Mouse (Mus musculus) stomach, postnatal 0 days (tissue): Measurements from ENCODE around the gene Ralb. TPM values are rescaled to one million over a fixed set of nuclear protein-coding genes. Genes with fewer than 3 reads are reported as not detected.
A peak's percentile ranks its signal among the peaks of the same experiment; 100 is the strongest.

Experiments used
- ATAC-seq: fragments of 200-750 bp; cut with Nextera tagmentation; 2 replicates; pipeline ENCODE4 v1.8.0; 2017; ENCODE audit not compliant: low FRiP score, low TSS enrichment
- DNase-seq: peaks from one replicate; pipeline ENCODE4 v3.0.0-alpha.2; 2016; ENCODE audit warnings: low spot score
- H3K27ac ChIP-seq: fragments of 300-500 bp; sonication (generic); replicated peaks from 2 replicates; pipeline ENCODE4 v1.5.1; 2014; ENCODE audit warnings: mild to moderate bottlenecking, control low read depth
- H3K27me3 ChIP-seq: fragments of 300-500 bp; sonication (generic); 2 replicates; pipeline ENCODE4 v1.6.1; 2014; ENCODE audit warnings: low read length; ENCODE audit not compliant: control insufficient read depth, insufficient read depth
- H3K36me3 ChIP-seq: fragments of 300-500 bp; sonication (generic); 2 replicates; pipeline ENCODE4 v1.6.1; 2014; ENCODE audit warnings: low read length, mixed read lengths; ENCODE audit not compliant: control insufficient read depth, insufficient read depth
- H3K4me1 ChIP-seq: fragments of 300-500 bp; sonication (generic); replicated peaks from 2 replicates; pipeline ENCODE4 v1.6.1; 2014; ENCODE audit warnings: antibody characterized with exemption; ENCODE audit not compliant: control insufficient read depth, insufficient read depth
- H3K4me2 ChIP-seq: fragments of 300-500 bp; sonication (generic); replicated peaks from 2 replicates; pipeline ENCODE4 v1.6.1; 2014; ENCODE audit warnings: low read depth, mild to moderate bottlenecking, control low read depth, moderate library complexity
- H3K4me3 ChIP-seq: fragments of 300-500 bp; sonication (generic); 2 replicates; pipeline ENCODE4 v1.5.1; 2014; ENCODE audit warnings: low read depth, low read length, control low read depth
- H3K9ac ChIP-seq: fragments of 300-500 bp; sonication (generic); 2 replicates; pipeline ENCODE4 v1.6.1; 2014; ENCODE audit warnings: mild to moderate bottlenecking, low read length, control low read depth, mixed read lengths
- H3K9me3 ChIP-seq: fragments of 300-500 bp; sonication (generic); 2 replicates; pipeline ENCODE4 v1.6.1; 2016; ENCODE audit warnings: low read length; ENCODE audit not compliant: control insufficient read depth
- CTCF ChIP-seq: IDR thresholded peaks from 2 replicates; pipeline ENCODE4 v1.5.1; 2016; ENCODE audit warnings: antibody characterized with exemption, low read depth, mild to moderate bottlenecking, moderate library complexity
- EP300 ChIP-seq: optimal IDR thresholded peaks from 2 replicates; pipeline ENCODE3; 2016; ENCODE audit warnings: antibody characterized with exemption
- WGBS: fragments of 180-500 bp; shearing (Covaris S2); extraction: QIAGEN DNeasy Blood & Tissue Kit; methylation state at CpG from one replicate; pipeline ENCODE4 v1.1.7; 2014; 5-methylcytosine and 5-hydroxymethylcytosine counted together
- polyA plus RNA-seq: library from polyadenylated mRNA; unstranded; fragments of >200 nt; fragmentation: Nextera tagmentation; extraction: Ambion mirVana; gene quantifications from 2 replicates; pipeline ENCODE4 v1.2.1, GENCODE M21; 2015

Ralb gene
- polyA plus RNA-seq, 1 experiment from 2014 or later = 102 TPM

DNA sequence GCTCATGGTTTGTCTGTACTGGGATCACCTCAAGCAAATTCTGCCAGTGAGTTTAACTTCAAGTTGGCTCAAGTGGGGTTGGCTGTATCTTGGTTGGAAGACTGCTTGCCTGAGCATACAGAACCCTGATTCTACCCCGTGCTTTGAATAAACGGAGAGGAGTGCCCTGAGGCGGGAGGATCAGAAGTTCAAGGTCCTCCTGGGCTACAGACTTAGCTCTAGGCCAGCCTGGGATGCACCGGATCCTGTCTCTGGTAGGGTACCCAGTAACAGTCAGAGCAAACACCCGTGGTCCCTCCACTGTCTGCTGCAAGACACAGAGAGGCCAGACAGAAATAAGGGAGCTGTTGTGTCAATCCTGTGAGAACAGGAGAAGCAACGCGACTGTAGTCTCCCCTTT is 17.1 kb upstream of the Ralb start:
- DNase-seq = no peak
- H3K27ac ChIP-seq = no peak overlapping the region
- H3K4me1 ChIP-seq = peaks cover 9% of the 10 kb centered on the region
- no peak for TF ChIP-seq EP300
- TF ChIP-seq CTCF = no peak
- no peaks in the 10 kb centered on the region for H3K36me3 ChIP-seq
- no peaks in the 10 kb centered on the region for H3K27me3 ChIP-seq
- H3K9ac ChIP-seq = no peak overlapping the region
- no peak overlapping the region for H3K4me3 ChIP-seq
- no peak overlapping the region for H3K4me2 ChIP-seq
- ATAC-seq = no peak
- WGBS = 73% methylated on average over 7 of the region's 7 CpGs
- H3K9me3 ChIP-seq = no peaks in the 10 kb centered on the region

DNA sequence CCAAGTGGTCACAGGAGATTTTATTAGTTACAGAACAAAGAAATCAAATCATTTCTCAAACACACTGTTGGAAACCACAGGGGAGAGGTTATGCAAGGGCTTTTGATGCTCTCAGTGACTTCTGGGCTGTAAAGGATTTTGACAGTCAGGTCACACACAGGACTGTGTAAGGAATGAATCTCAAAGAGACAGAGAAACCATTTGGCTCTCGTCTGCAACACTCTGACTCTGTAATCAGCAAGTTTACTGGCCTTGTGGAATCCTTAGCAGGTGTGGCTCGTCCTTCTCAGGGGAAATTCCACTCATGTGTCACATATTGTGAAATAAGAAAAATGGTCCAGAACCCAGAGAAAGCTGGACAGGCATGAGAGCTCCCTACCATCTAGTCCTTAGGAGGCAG is 16.4 kb upstream of the Ralb start:
- TF ChIP-seq CTCF = no peak
- no peaks in the 10 kb centered on the region for H3K9me3 ChIP-seq
- no peak overlapping the region for H3K4me3 ChIP-seq
- H3K4me1 ChIP-seq = peaks cover 4% of the 10 kb centered on the region; the same call in 1 of the 2 replicates
- H3K27me3 ChIP-seq = no peaks in the 10 kb centered on the region
- no peak for ATAC-seq
- H3K36me3 ChIP-seq = no peaks in the 10 kb centered on the region
- no peak overlapping the region for H3K9ac ChIP-seq
- WGBS = 33% methylated on average over 2 of the region's 2 CpGs
- H3K27ac ChIP-seq = no peak overlapping the region
- DNase-seq = no peak
- no peak overlapping the region for H3K4me2 ChIP-seq

DNA sequence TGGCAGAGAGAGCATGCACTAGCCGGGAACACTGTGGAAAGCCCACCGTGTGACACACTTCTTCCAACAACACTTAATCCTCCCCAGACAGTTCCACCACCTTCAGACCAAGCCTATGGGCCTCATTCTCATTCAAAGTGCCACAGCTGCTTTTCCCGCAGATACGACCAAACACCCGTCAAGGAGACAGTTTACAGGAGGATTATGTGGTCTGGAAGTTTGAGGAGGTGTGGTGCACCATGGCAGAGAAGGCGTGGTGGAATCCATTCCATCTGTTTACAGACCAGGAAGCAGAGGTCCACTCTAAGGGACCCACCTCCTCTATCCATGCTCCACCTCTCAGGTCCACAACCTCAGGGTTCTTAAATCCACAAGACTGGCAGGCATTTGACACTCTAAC is 14.7 kb upstream of the Ralb start:
- H3K27me3 ChIP-seq = no peaks in the 10 kb centered on the region
- H3K4me2 ChIP-seq = no peak overlapping the region
- H3K27ac ChIP-seq = no peak overlapping the region
- DNase-seq = no peak
- TF ChIP-seq EP300 (no peak), CTCF (no peak)
- peak; percentile 41; the same call in 1 of the 2 replicates for ATAC-seq
- 43% methylated on average over 6 of the region's 6 CpGs for WGBS
- no peaks in the 10 kb centered on the region for H3K36me3 ChIP-seq
- H3K4me3 ChIP-seq = no peak overlapping the region
- H3K9me3 ChIP-seq = no peaks in the 10 kb centered on the region
- H3K4me1 ChIP-seq = no peaks in the 10 kb centered on the region
- no peak overlapping the region for H3K9ac ChIP-seq

DNA sequence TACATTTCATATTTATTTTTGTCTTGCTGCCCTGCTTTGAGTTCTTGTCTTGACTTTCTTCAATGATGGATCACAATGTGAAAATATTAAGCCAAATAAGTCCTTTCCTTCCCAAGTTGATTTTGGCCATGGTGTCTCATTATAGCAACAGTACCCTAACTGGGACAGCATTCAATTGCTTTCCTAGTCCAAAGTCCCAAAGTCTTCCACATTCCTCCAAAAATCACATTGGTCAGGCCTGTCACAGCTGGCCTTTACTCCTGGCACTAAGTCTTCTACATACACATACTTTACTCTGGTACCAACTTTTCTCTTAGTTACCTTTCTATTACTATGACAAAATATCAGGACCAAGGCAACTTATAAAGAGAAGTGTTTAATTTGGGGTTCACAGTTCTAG is 14.2 kb upstream of the Ralb start:
- H3K27ac ChIP-seq = no peak overlapping the region
- no peak for DNase-seq
- no peak overlapping the region for H3K4me2 ChIP-seq
- no peaks in the 10 kb centered on the region for H3K4me1 ChIP-seq
- H3K36me3 ChIP-seq = no peaks in the 10 kb centered on the region
- no peak for ATAC-seq
- TF ChIP-seq EP300 (no peak), CTCF (no peak)
- no peaks in the 10 kb centered on the region for H3K9me3 ChIP-seq
- H3K27me3 ChIP-seq = no peaks in the 10 kb centered on the region
- H3K4me3 ChIP-seq = no peak overlapping the region
- no peak overlapping the region for H3K9ac ChIP-seq

DNA sequence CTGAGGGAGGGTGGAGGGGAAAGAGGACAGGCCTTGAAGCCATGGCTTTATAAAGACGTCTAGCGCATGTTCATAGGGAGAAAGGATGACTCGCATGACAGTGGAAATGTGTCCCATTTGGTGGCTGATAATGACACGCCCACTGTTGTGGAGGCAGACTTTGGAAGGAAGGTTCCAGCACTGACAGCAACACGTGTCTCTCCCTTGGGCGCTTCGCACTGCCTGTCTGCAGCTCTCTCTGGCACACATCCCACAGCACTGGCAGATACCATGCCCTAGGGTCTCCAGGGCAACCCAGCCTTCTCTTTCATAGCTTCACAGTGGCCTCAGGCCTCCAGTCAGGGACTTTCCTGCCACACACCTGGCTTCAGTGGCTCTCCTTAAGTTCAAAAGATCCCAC is 13.5 kb upstream of the Ralb start:
- no peaks in the 10 kb centered on the region for H3K36me3 ChIP-seq
- H3K9me3 ChIP-seq = no peaks in the 10 kb centered on the region
- no peaks in the 10 kb centered on the region for H3K27me3 ChIP-seq
- TF ChIP-seq EP300 (no peak), CTCF (no peak)
- H3K4me2 ChIP-seq = no peak overlapping the region
- no peak for ATAC-seq
- H3K9ac ChIP-seq = no peak overlapping the region
- DNase-seq = no peak
- WGBS = 75% methylated on average over 7 of the region's 7 CpGs
- no peak overlapping the region for H3K4me3 ChIP-seq
- no peak overlapping the region for H3K27ac ChIP-seq
- no peaks in the 10 kb centered on the region for H3K4me1 ChIP-seq

DNA sequence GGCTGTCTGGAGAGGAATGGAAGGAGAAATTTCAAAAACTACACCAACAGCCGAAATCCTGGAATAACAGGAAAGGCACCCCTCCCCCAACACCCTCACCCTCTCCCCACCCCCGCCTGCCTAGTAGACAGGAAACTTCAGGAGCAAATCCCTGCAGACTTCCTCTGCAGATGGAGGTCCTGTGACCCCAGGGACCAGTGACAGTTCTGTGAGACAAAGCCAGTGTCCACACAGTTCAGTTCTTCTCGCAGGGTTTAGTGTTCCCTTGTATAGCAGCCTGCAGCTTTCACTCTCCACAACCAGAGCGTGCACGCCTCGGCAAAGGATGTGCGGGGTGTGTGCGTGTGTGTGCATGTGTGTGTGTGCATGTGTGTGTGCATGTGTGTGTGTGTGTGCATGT is 6.3 kb upstream of the Ralb start:
- H3K9me3 ChIP-seq = no peaks in the 10 kb centered on the region
- ATAC-seq = no peak
- 64% methylated on average over 8 of the region's 8 CpGs for WGBS
- no peaks in the 10 kb centered on the region for H3K36me3 ChIP-seq
- H3K27me3 ChIP-seq = no peaks in the 10 kb centered on the region
- no peak overlapping the region for H3K4me2 ChIP-seq
- H3K4me1 ChIP-seq = no peaks in the 10 kb centered on the region
- no peak overlapping the region for H3K27ac ChIP-seq
- no peak overlapping the region for H3K4me3 ChIP-seq
- TF ChIP-seq EP300 (no peak), CTCF (no peak)
- DNase-seq = no peak
- no peak overlapping the region for H3K9ac ChIP-seq

DNA sequence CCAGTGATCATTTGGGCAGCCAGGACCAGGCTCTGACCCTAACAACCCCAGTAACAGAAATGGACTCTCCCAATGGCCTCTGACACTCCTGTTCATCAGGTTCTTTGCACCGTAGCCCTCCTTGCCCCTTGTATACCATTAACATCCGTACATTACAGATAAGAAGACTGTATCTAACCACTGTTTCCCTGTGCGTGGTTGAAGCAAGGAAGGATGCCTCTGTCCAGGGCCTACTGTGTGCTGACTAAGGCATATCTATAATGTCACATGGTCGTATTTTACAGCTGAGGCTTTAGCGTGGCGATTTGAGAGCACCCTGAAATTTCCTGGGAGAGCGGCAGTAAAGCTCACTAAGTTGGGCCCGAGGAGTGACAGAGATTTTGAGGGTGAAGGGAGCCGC is 5.8 kb upstream of the Ralb start:
- no peak for TF ChIP-seq EP300
- no peak for TF ChIP-seq CTCF
- H3K9me3 ChIP-seq = no peaks in the 10 kb centered on the region
- no peaks in the 10 kb centered on the region for H3K4me1 ChIP-seq
- no peaks in the 10 kb centered on the region for H3K36me3 ChIP-seq
- no peak overlapping the region for H3K27ac ChIP-seq
- WGBS = 55% methylated on average over 9 of the region's 9 CpGs
- H3K4me2 ChIP-seq = no peak overlapping the region
- no peaks in the 10 kb centered on the region for H3K27me3 ChIP-seq
- DNase-seq (no peak), ATAC-seq (no peak)
- H3K4me3 ChIP-seq = no peak overlapping the region
- H3K9ac ChIP-seq = no peak overlapping the region
